Mouse (Mus musculus) intestine, embryonic 14.5 days (tissue): Measurements from ENCODE around the gene Rbck1. TPM values are rescaled to one million over a fixed set of nuclear protein-coding genes. Genes with fewer than 3 reads are reported as not detected.

ENCODE experiments used
- ATAC-seq: fragments of 200-750 bp; cut with Nextera tagmentation; replicated peaks from 2 replicates; pipeline ENCODE4 v1.8.0; 2017; ENCODE audit warnings: low read depth, moderate number of reproducible peaks, moderate TSS enrichment, moderate library complexity; ENCODE audit not compliant: low FRiP score, low TSS enrichment
- DNase-seq: peaks from one replicate; pipeline ENCODE4 v3.0.0-alpha.2; 2018; ENCODE audit warnings: low spot score
- H3K27ac ChIP-seq: fragments of 300-500 bp; sonication (generic); 2 replicates; pipeline ENCODE4 v1.5.1; 2014; ENCODE audit warnings: low read depth, mild to moderate bottlenecking, control low read depth
- H3K27me3 ChIP-seq: fragments of 300-500 bp; sonication (generic); replicated peaks from 2 replicates; pipeline ENCODE4 v1.6.1; 2014; ENCODE audit warnings: low read length, control low read depth; ENCODE audit not compliant: control insufficient read depth, insufficient read depth
- H3K36me3 ChIP-seq: fragments of 300-500 bp; sonication (generic); 2 replicates; pipeline ENCODE4 v1.6.1; 2014; ENCODE audit warnings: low read length, control low read depth; ENCODE audit not compliant: control insufficient read depth, insufficient read depth
- H3K4me1 ChIP-seq: fragments of 300-500 bp; sonication (generic); replicated peaks from 2 replicates; pipeline ENCODE4 v1.6.1; 2014; ENCODE audit warnings: low read length, control low read depth, mixed read lengths; ENCODE audit not compliant: control insufficient read depth, insufficient read depth
- H3K4me2 ChIP-seq: fragments of 300-500 bp; sonication (generic); 2 replicates; pipeline ENCODE4 v1.6.1; 2014; ENCODE audit warnings: low read length
- H3K4me3 ChIP-seq: fragments of 300-500 bp; sonication (generic); 2 replicates; pipeline ENCODE4 v1.5.1; 2014; ENCODE audit warnings: low read depth, low read length, control low read depth, mixed read lengths
- H3K9ac ChIP-seq: fragments of 300-500 bp; sonication (generic); 2 replicates; pipeline ENCODE4 v1.6.1; 2014; ENCODE audit warnings: mild to moderate bottlenecking, low read length
- H3K9me3 ChIP-seq: fragments of 300-500 bp; sonication (generic); 2 replicates; pipeline ENCODE4 v1.6.1; 2016; ENCODE audit warnings: low read length, control low read depth; ENCODE audit not compliant: control insufficient read depth
- WGBS: fragments of 180-500 bp; shearing (Covaris S2); extraction: QIAGEN DNeasy Blood & Tissue Kit; methylation state at CpG from one replicate; pipeline ENCODE4 v1.1.7; 2014; 5-methylcytosine and 5-hydroxymethylcytosine counted together
- polyA plus RNA-seq: library from polyadenylated mRNA; unstranded; fragments of >200 nt; fragmentation: Nextera tagmentation; extraction: Ambion mirVana; gene quantifications from 2 replicates; pipeline ENCODE4 v1.2.1, GENCODE M21; 2014

Rbck1 gene
- polyA plus RNA-seq, 1 experiment from 2014 or later: 89.8 TPM

- 87% methylated on average over 2 of the region's 2 CpGs for WGBS
- no peak for ATAC-seq
- H3K27me3 ChIP-seq: no peaks in the 10 kb centered on the region
- 0 out of 2 replicates have a peak, but pooled peaks cover 3% of the 10 kb centered on the region for H3K4me1 ChIP-seq
- H3K4me3 ChIP-seq: no peak overlapping the region
- H3K27ac ChIP-seq: no peak overlapping the region
- no peak overlapping the region for H3K9ac ChIP-seq
- no peaks in the 10 kb centered on the region for H3K9me3 ChIP-seq
- H3K4me2 ChIP-seq: no peak overlapping the region
- H3K36me3 ChIP-seq: no peaks in the 10 kb centered on the region
- DNase-seq: no peak
These were observed 15.3 kb upstream of the Rbck1 start for GRCm38 (mm10) chr2:152347722-152348121.

DNA sequence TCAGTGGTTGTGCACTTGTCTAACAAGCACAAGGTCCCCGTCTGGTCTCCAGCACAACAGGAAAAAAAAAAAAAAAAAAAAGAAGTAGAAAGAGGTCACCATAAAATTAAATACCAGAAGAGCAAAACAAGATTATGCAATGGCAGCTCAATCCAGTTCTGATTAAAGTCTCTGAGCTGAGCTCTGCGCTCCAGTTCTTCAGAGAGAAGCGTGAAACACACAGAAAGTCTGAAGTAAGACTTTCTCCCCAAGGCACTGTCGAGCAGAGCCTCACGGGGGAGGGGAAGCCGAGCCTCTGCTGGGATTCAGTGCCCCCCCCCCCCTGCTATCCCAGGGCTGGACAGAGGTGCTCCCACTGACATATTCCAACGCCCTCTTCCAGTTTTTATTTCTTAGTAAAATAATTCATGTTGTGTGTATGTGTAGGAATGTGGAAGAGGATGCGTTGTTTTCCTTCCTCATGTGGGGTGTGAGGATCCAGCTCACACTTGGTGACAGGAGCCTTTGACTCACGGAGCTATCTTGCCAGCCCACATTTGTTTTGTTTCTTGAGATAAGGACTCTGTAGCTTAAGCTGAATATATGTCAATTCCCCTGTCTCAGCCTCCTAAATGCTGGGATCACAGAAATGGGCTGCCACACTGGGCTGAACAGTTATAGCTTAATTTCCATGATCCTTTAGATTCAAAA lies 14.5 kb upstream of the Rbck1 start:
- ATAC-seq (no peak), DNase-seq (no peak)
- H3K9ac ChIP-seq: no peak overlapping the region
- H3K4me3 ChIP-seq: no peak overlapping the region
- 45% methylated on average over 9 of the region's 9 CpGs for WGBS
- 0 out of 2 replicates have a peak, but pooled peaks cover 3% of the 10 kb centered on the region for H3K4me1 ChIP-seq
- no peak overlapping the region for H3K4me2 ChIP-seq
- H3K27me3 ChIP-seq: no peaks in the 10 kb centered on the region
- no peaks in the 10 kb centered on the region for H3K36me3 ChIP-seq
- H3K9me3 ChIP-seq: no peaks in the 10 kb centered on the region
- no peak overlapping the region for H3K27ac ChIP-seq

DNA sequence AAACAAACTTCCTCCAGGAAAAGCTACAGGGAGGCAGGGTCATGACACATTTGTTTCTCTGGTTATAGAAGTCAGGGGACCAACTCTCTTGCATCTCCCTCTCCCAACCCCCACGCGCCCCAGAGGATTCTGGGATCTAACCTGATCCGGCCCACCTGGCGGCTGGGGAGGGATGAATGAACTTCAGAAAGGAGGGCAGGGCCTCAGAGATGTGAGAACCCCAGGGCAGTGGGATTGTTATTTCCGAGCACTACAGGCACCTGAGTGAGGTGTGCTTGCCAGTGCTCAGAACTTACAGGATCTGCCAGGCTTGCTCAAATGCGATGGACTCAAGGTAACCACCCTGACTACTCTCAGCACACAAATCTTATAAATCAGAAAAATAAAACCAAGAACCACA lies 12.9 kb upstream of the Rbck1 start:
- ATAC-seq: no peak
- 62% methylated on average over 6 of the region's 6 CpGs for WGBS
- H3K36me3 ChIP-seq: no peaks in the 10 kb centered on the region

DNA sequence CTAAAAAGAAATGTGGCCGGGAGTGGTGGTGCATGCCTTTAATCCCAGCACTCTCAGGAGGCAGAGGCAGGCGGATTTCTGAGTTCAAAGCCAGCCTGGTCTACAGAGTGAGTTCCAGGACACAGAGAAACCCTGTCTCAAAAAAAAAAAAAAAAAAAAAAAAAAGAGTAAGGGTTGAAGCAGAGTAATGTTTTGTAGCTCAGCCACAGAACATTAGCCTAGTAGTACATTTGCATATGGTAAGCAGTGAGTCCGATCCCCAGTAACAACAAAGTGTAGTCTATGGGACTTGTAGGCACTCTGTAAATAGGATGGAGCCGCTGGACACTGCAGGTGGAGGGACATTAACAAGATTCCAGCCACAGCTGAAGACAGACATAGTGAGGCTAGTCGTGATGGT lies 12.5 kb upstream of the Rbck1 start:
- H3K9ac ChIP-seq: no peak overlapping the region
- 0 out of 2 replicates have a peak, but pooled peaks cover 3% of the 10 kb centered on the region for H3K4me1 ChIP-seq
- H3K36me3 ChIP-seq: no peaks in the 10 kb centered on the region
- no peak overlapping the region for H3K27ac ChIP-seq
- DNase-seq: no peak
- H3K4me2 ChIP-seq: no peak overlapping the region
- no peak for ATAC-seq
- H3K27me3 ChIP-seq: no peaks in the 10 kb centered on the region
- H3K9me3 ChIP-seq: no peaks in the 10 kb centered on the region
- no peak overlapping the region for H3K4me3 ChIP-seq
- WGBS: 64% methylated on average over 5 of the region's 5 CpGs

More for the DNA sequence above, 12.9 kb upstream of the Rbck1 start:
- Histone ChIP-seq H3K4me2 (no peak overlapping the region), H3K4me1 (0 out of 2 replicates have a peak, but pooled peaks cover 3% of the 10 kb centered on the region), H3K27me3 (no peaks in the 10 kb centered on the region), H3K9me3 (no peaks in the 10 kb centered on the region), H3K27ac (no peak overlapping the region), H3K9ac (no peak overlapping the region), H3K4me3 (no peak overlapping the region)
- no peak for DNase-seq

DNA sequence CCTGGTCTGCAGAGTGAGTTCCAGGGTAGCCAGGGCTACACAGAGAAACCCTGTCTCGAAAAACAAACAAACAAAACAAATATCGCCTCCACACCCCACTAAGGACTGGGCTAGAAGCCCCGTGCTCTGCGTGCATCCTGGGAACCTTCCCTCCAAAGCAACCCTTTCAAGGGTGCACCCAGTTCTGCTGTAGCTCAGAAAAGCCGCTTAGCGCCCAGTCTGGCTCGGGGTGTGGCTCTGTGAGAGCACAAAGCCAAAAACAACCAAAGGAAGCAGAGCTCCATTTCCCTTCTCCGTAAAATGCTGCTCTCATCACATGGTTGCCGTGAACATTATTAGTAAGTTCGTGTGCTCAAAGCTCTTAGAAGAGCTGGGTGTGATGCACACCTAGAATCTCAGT lies 11.9 kb upstream of the Rbck1 start:
- H3K4me2 ChIP-seq: peak overlapping the region; percentile 97
- no peak overlapping the region for H3K27ac ChIP-seq
- H3K4me1 ChIP-seq: 0 out of 2 replicates have a peak, but pooled peaks cover 3% of the 10 kb centered on the region
- DNase-seq: no peak
- H3K4me3 ChIP-seq: peak overlapping the region; percentile 56
- no peaks in the 10 kb centered on the region for H3K9me3 ChIP-seq
- H3K9ac ChIP-seq: peak overlapping the region; percentile 49; the same call in 1 of the 2 replicates
- H3K27me3 ChIP-seq: no peaks in the 10 kb centered on the region
- no peaks in the 10 kb centered on the region for H3K36me3 ChIP-seq
- no peak for ATAC-seq
- WGBS: 12% methylated on average over 10 of the region's 10 CpGs

DNA sequence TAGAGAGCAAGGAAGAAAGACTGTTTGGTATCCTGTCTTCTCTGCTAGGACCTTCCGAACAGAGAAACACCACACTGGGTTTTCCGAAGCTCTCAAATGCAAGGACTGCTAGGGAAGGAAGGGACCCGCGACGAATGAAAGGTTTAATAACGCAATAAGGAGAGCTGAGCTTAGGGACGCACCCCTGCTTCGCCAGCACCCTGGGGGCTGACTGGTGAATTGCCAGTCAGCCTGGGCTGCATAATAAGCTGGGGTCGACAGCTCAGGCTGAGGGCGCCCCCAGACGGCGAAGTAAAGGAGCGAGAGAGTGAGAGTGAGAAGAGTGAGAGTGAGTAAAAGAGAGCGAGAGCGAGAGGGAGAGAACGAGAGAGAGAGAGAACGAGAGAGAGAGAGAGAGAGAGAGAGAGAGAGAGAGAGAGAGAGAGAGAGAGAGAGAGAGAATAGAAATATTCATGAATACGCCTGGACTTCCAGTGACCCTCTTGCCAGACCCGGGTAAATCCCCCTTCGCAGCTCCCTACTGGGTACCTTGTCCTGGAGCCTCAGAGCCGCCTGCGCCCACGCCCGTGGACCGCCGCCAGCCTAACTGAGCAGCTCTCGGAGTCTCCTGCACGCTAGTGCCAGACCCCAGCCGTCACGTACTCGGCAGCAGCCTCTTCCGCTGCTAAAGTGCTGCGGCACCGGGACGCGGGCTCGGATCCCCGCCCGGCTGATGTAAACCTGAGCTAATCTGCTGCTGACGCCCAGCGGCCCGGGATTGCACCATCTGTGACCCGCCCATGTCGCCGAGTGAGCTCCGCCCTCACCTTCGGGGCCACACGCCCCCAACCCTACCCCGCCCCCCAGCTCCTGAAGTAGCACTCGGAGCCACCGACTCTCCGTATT lies 11.1 kb upstream of the Rbck1 start, which contains the start of gene Trib3:
TSS of gene Trib3 (minus strand) at position 704 of the 885 bp plus-strand sequence.
- 1% methylated on average over 52 of the region's 52 CpGs for WGBS

DNA sequence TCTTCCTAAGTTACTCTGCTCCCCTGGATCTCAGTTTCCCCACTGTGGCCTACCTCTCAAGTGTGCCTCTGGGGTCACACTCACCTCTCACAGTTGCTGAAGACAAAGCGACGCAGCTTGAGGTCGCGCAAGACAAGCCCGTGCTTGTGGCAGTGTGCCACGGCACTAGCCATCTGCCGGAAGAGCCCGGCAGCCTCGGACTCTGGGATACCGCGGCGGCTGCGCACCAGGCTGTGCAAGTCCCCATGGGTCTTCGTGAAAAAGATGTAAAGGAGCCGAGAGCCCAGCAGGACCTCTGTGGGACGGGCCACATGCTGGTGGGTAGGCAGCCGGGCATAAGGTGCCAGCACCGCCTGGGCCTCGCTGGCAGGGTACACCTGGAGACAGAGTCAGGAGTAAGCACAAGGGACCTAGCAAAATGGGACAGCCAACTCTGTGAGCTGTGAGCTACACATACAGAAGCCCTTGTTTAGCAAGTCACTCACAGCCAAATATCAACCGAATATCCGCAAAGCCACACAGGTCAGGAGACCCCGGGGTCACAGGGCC lies 7.3 kb upstream of the Rbck1 start:
- no peak for DNase-seq
- H3K4me1 ChIP-seq: 0 out of 2 replicates have a peak, but pooled peaks cover 3% of the 10 kb centered on the region

More for the DNA sequence above, 11.1 kb upstream of the Rbck1 start, which contains the start of gene Trib3:
- Histone ChIP-seq H3K27me3 (no peaks in the 10 kb centered on the region), H3K9me3 (no peaks in the 10 kb centered on the region), H3K27ac (no peak within 1 kb of the TSS), H3K4me3 (peak within 1 kb of the TSS; percentile 56), H3K4me1 (0 out of 2 replicates have a peak, but pooled peaks cover 3% of the 10 kb centered on the region), H3K36me3 (no peaks in the 10 kb centered on the region), H3K9ac (peak within 1 kb of the TSS; percentile 49), H3K4me2 (peak within 1 kb of the TSS; percentile 97)
- peak; percentile 85 for ATAC-seq
- DNase-seq: peak; percentile 84

GRCm38 (mm10) chr2:152338319-152338718 lies 5.9 kb upstream of the Rbck1 start:
- no peak overlapping the region for H3K4me2 ChIP-seq
- H3K4me3 ChIP-seq: no peak overlapping the region
- no peaks in the 10 kb centered on the region for H3K9me3 ChIP-seq
- H3K4me1 ChIP-seq: no peaks in the 10 kb centered on the region
- no peak for ATAC-seq
- DNase-seq: no peak
- no peak overlapping the region for H3K9ac ChIP-seq
- 81% methylated on average over 13 of the region's 13 CpGs for WGBS
- H3K36me3 ChIP-seq: no peaks in the 10 kb centered on the region
- H3K27ac ChIP-seq: no peak overlapping the region
- no peaks in the 10 kb centered on the region for H3K27me3 ChIP-seq

More for the DNA sequence above, 7.3 kb upstream of the Rbck1 start:
- Histone ChIP-seq H3K27me3 (no peaks in the 10 kb centered on the region), H3K27ac (no peak overlapping the region), H3K36me3 (no peaks in the 10 kb centered on the region), H3K9me3 (no peaks in the 10 kb centered on the region), H3K4me3 (no peak overlapping the region), H3K9ac (no peak overlapping the region), H3K4me2 (no peak overlapping the region)
- 84% methylated on average over 22 of the region's 22 CpGs for whole genome bisulfite sequencing
- no peak for ATAC-seq
